Mouse (Mus musculus): ENCODE data around the gene Lrrk1. TPM values are rescaled to one million over a fixed set of nuclear protein-coding genes. Genes with fewer than 3 reads are reported as not detected.

The Lrrk1 gene
- polyA plus RNA-seq, 1 experiment from 2014 or later: 1.0 TPM

DNA sequence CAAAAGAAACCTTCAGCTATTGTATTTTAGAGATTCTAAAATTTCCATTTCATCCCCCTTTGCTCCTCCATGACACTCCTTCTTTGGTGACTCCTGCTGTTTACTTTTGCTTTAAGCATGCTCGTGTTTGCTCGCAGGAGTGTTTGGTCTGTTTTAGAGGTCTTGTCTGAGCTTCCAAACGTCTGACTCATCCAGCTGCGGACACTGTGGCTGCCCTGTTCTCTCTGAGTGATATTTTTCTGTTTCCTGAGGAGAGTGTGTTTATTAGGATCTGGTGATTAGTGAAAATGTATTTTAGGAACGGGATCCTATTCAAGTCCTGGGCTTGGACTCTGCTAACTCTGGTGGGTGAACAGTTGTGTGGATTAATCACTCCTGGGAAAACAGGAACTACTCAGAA is 48.5 kb downstream of the Lrrk1 start:
- Histone ChIP-seq H3K27ac (ENCODE audit: low read depth, low read length) (no peak overlapping the region), H3K36me3 (ENCODE audit: control insufficient read depth, insufficient read depth, low read length) (no peaks in the 10 kb centered on the region), H3K9me3 (ENCODE audit: control insufficient read depth, low read length) (no peaks in the 10 kb centered on the region), H3K4me3 (ENCODE audit: low read depth, low read length) (no peak overlapping the region), H3K4me1 (ENCODE audit: control insufficient read depth, insufficient read depth, low read length) (no peaks in the 10 kb centered on the region), H3K9ac (replicated peaks; ENCODE audit: low read depth, low read length) (no peak overlapping the region), H3K4me2 (ENCODE audit: low read depth, low read length) (no peak overlapping the region), H3K27me3 (ENCODE audit: control insufficient read depth, insufficient read depth, low read length) (no peaks in the 10 kb centered on the region)
- ATAC-seq (ENCODE audit: low read depth): no peak
- WGBS: 50% methylated on average over 5 of the region's 5 CpGs

DNA sequence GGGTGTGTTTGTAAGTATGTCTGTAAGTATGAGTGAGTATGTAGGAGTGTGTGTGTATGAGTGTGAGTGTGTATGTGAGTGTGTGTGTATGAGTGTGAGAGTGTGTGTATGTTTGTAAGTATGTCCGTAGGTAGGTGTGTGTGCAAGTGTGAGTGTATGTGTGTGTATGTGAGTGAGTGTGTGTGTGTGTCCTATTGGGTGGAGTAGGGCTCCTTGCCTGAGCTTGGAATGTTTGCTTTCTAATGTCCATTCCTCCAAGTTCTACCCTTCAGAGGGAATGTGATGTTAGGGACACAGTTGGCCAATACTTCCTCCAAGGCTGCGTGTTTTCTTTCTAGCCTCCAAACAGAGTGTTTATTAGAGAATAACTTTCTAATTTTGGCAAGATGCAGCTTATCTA is 51.2 kb downstream of the Lrrk1 start:
- ATAC-seq (ENCODE audit: low read depth): no peak
- 92% methylated on average over 2 of the region's 2 CpGs for WGBS

DNA sequence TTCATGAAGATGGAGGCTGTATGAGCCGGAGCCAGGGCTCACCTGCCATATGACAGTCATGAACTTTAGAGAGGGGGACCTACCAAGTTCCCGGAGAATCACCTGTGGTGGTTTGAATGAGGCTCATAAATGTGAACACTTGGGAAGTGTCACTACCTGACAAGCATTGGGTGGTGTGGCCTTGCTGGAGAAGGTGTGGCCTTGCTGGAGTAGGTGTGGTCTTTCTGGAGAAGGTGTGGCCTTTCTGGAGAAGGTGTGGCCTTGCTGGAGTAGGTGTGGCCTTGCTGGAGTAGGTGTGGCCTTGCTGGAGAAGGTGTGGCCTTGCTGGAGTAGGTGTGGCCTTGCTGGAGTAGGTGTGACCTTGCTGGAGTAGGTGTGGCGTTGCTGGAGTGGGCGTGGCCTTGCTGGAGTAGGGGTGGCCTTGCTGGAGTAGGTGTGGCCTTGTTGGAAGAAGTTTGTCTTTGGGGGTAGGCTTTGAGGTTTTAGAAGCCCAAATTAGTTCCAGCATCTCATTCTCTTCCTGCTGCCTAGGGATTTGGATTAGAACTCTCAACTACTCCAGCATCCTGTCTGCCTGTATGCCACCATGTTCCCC is 54.1 kb downstream of the Lrrk1 start:
- no peak for ATAC-seq (ENCODE audit: low read depth)
- WGBS: 83% methylated on average over 4 of the region's 4 CpGs
- no peaks in the 10 kb centered on the region for H3K27me3 ChIP-seq (ENCODE audit: control insufficient read depth, insufficient read depth, low read length)
- no peak overlapping the region for H3K4me2 ChIP-seq (ENCODE audit: low read depth, low read length)
- no peaks in the 10 kb centered on the region for H3K4me1 ChIP-seq (ENCODE audit: control insufficient read depth, insufficient read depth, low read length)
- H3K27ac ChIP-seq (ENCODE audit: low read depth, low read length): no peak overlapping the region
- H3K4me3 ChIP-seq (ENCODE audit: low read depth, low read length): no peak overlapping the region
- H3K9ac ChIP-seq (replicated peaks; ENCODE audit: low read depth, low read length): no peak overlapping the region
- no peaks in the 10 kb centered on the region for H3K9me3 ChIP-seq (ENCODE audit: control insufficient read depth, low read length)
- no peaks in the 10 kb centered on the region for H3K36me3 ChIP-seq (ENCODE audit: control insufficient read depth, insufficient read depth, low read length)

More for the DNA sequence above, 51.2 kb downstream of the Lrrk1 start:
- Histone ChIP-seq H3K9me3 (ENCODE audit: control insufficient read depth, low read length) (no peaks in the 10 kb centered on the region), H3K4me3 (ENCODE audit: low read depth, low read length) (no peak overlapping the region), H3K36me3 (ENCODE audit: control insufficient read depth, insufficient read depth, low read length) (no peaks in the 10 kb centered on the region), H3K4me1 (ENCODE audit: control insufficient read depth, insufficient read depth, low read length) (no peaks in the 10 kb centered on the region), H3K4me2 (ENCODE audit: low read depth, low read length) (no peak overlapping the region), H3K27me3 (ENCODE audit: control insufficient read depth, insufficient read depth, low read length) (no peaks in the 10 kb centered on the region), H3K9ac (replicated peaks; ENCODE audit: low read depth, low read length) (no peak overlapping the region), H3K27ac (ENCODE audit: low read depth, low read length) (no peak overlapping the region)

DNA sequence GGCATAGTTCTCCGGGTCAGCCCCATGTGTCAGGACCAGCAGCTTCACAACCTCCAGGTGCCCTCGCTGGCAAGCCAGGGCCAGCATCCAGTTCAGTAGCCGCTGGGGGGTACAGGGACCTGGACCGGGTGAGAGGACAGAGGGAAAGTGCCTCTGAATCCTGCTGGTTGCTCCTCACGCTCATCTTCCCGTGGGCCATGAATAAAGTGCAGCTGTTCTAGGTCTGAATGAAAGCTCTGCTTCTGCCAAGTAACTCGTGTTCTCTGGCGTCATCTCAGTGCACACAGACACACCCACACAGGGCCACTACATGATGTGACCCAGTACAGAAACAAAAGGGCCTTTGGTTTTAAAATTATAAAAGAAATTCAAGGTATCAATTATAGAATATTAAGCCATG is 55.8 kb downstream of the Lrrk1 start:
- no peak for ATAC-seq (ENCODE audit: low read depth)
- no peak overlapping the region for H3K27ac ChIP-seq (ENCODE audit: low read depth, low read length)
- 89% methylated on average over 8 of the region's 8 CpGs for WGBS
- no peaks in the 10 kb centered on the region for H3K4me1 ChIP-seq (ENCODE audit: control insufficient read depth, insufficient read depth, low read length)
- no peaks in the 10 kb centered on the region for H3K27me3 ChIP-seq (ENCODE audit: control insufficient read depth, insufficient read depth, low read length)
- no peaks in the 10 kb centered on the region for H3K36me3 ChIP-seq (ENCODE audit: control insufficient read depth, insufficient read depth, low read length)
- no peak overlapping the region for H3K9ac ChIP-seq (replicated peaks; ENCODE audit: low read depth, low read length)
- H3K4me2 ChIP-seq (ENCODE audit: low read depth, low read length): no peak overlapping the region
- H3K9me3 ChIP-seq (ENCODE audit: control insufficient read depth, low read length): no peaks in the 10 kb centered on the region
- no peak overlapping the region for H3K4me3 ChIP-seq (ENCODE audit: low read depth, low read length)

DNA sequence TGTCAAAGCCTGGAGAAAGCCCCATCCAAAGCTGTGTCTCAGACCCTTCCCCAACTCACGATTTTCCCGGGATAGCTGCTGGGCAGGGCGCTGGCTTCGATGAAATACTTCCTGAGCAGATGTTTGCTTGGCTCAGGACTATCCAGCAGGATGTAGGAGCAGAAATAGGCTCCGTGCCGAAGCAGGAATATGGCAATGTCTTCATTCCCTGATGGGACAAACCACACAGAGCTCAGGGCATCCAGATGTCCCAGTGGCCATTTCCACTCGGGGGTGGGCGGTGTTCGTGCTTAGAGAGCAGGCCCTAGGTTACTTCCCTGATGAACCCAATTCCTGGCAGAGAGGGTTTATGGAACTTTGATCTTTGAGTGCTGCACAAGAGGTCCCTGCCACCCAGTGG is 57.5 kb downstream of the Lrrk1 start:
- 88% methylated on average over 9 of the region's 9 CpGs for WGBS

DNA sequence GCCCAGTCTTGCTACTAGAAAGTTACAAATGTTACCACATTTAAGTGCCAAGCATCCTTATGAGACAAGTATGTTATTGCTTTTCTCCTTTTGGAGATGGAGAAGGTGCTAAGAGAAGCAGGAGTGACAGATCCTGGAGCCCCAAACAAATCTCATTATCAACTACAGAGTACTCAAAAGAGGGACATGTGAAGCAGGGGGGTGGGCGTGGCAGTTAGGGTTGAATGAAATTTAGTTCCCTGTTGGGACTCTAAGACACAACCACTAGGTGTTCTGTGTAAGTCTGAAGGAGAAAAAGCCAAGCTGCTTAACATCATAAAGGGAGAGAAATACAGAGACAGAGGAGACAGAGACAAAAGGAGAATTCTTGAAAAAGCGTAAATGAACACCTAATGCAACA is 60.6 kb downstream of the Lrrk1 start:
- H3K4me1 ChIP-seq (ENCODE audit: control insufficient read depth, insufficient read depth, low read length): no peaks in the 10 kb centered on the region
- H3K9me3 ChIP-seq (ENCODE audit: control insufficient read depth, low read length): no peaks in the 10 kb centered on the region
- no peak overlapping the region for H3K4me2 ChIP-seq (ENCODE audit: low read depth, low read length)
- no peak overlapping the region for H3K9ac ChIP-seq (replicated peaks; ENCODE audit: low read depth, low read length)
- no peaks in the 10 kb centered on the region for H3K36me3 ChIP-seq (ENCODE audit: control insufficient read depth, insufficient read depth, low read length)
- no peak overlapping the region for H3K27ac ChIP-seq (ENCODE audit: low read depth, low read length)
- no peak overlapping the region for H3K4me3 ChIP-seq (ENCODE audit: low read depth, low read length)
- 77% methylated on average over 2 of the region's 2 CpGs for whole genome bisulfite sequencing
- no peak for ATAC-seq (ENCODE audit: low read depth)
- no peaks in the 10 kb centered on the region for H3K27me3 ChIP-seq (ENCODE audit: control insufficient read depth, insufficient read depth, low read length)

More for the DNA sequence above, 57.5 kb downstream of the Lrrk1 start:
- no peak for ATAC-seq (ENCODE audit: low read depth)
- no peak overlapping the region for H3K27ac ChIP-seq (ENCODE audit: low read depth, low read length)
- H3K27me3 ChIP-seq (ENCODE audit: control insufficient read depth, insufficient read depth, low read length): no peaks in the 10 kb centered on the region
- no peaks in the 10 kb centered on the region for H3K9me3 ChIP-seq (ENCODE audit: control insufficient read depth, low read length)
- no peak overlapping the region for H3K4me2 ChIP-seq (ENCODE audit: low read depth, low read length)
- no peaks in the 10 kb centered on the region for H3K4me1 ChIP-seq (ENCODE audit: control insufficient read depth, insufficient read depth, low read length)
- H3K4me3 ChIP-seq (ENCODE audit: low read depth, low read length): no peak overlapping the region
- H3K36me3 ChIP-seq (ENCODE audit: control insufficient read depth, insufficient read depth, low read length): no peaks in the 10 kb centered on the region
- no peak overlapping the region for H3K9ac ChIP-seq (replicated peaks; ENCODE audit: low read depth, low read length)

DNA sequence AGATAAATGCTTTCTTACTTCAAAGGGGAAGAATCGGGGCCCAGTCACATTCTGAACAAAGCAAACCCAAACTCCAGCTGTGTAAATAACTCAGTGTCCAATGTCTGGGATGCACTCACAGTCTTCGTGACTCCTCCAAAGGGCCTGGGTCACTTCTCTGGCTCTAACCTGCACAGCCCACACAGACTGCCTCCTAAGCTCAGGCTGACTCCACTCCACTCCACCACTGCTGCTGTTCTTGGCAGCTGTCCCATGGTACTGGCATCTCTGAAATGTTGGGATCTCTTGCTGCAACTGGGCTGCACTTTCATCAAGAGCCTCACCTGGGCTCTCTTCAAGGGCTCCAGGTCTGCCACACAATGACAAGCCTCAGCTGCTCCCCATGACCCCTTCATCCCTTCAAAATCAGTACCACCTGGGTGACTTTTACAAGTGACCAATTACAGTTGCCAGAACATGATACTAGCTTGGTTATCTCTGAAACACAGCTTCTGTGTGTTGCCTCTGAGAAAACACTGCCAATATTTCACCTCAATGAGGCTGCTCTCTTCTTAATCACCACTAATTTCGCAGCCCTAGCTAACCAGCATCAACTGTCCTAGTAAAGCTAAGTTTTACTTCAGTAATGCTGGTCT is 62.6 kb downstream of the Lrrk1 start:
- H3K27ac ChIP-seq (ENCODE audit: low read depth, low read length): no peak overlapping the region

DNA sequence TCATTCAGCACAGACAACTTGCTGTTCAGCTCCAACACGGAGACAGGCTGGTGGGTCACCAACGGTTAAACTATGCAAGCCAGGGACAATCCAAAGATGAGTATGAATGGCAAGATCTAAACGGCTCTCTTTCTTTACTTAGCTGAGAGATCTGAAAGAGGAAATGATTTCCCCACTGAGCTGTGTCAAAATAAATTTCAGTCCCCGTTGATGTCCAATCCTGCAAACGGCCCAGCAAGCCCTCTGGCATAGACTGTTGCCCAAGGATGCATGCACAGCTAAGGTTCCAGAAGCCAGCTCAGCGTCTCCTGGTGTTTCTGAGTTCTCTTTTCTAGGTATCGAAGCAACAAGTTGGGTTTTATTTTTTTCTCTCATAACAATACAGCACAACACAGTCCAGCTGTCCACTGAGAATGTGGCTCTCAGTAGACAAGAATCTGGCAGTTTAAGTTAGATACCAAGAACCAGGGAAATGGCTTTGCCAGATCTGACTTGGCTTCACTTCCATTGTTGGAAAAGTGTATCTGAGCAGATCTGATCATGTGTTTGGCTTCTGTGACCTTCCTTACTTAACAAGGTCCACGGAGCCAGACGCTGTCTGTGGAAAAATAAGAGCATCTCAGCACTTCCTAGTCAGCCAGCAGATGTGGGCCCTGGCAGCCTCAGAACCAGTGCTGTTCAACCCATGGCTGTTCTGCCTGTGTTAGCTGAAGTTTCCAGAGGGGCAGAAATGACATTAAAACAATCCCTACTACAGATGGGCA is 64.7 kb downstream of the Lrrk1 start:
- H3K4me1 ChIP-seq (ENCODE audit: control insufficient read depth, insufficient read depth, low read length): no peaks in the 10 kb centered on the region
- 80% methylated on average over 9 of the region's 9 CpGs for WGBS
- no peak overlapping the region for H3K4me3 ChIP-seq (ENCODE audit: low read depth, low read length)
- no peak overlapping the region for H3K4me2 ChIP-seq (ENCODE audit: low read depth, low read length)
- H3K27ac ChIP-seq (ENCODE audit: low read depth, low read length): no peak overlapping the region
- no peak overlapping the region for H3K9ac ChIP-seq (replicated peaks; ENCODE audit: low read depth, low read length)
- no peaks in the 10 kb centered on the region for H3K27me3 ChIP-seq (ENCODE audit: control insufficient read depth, insufficient read depth, low read length)
- H3K36me3 ChIP-seq (ENCODE audit: control insufficient read depth, insufficient read depth, low read length): no peaks in the 10 kb centered on the region
- ATAC-seq (ENCODE audit: low read depth): no peak
- no peaks in the 10 kb centered on the region for H3K9me3 ChIP-seq (ENCODE audit: control insufficient read depth, low read length)

More for the DNA sequence above, 62.6 kb downstream of the Lrrk1 start:
- Histone ChIP-seq H3K9me3 (ENCODE audit: control insufficient read depth, low read length) (no peaks in the 10 kb centered on the region), H3K27me3 (ENCODE audit: control insufficient read depth, insufficient read depth, low read length) (no peaks in the 10 kb centered on the region), H3K4me2 (ENCODE audit: low read depth, low read length) (no peak overlapping the region), H3K9ac (replicated peaks; ENCODE audit: low read depth, low read length) (no peak overlapping the region), H3K4me1 (ENCODE audit: control insufficient read depth, insufficient read depth, low read length) (no peaks in the 10 kb centered on the region), H3K36me3 (ENCODE audit: control insufficient read depth, insufficient read depth, low read length) (no peaks in the 10 kb centered on the region), H3K4me3 (ENCODE audit: low read depth, low read length) (no peak overlapping the region)
- ATAC-seq (ENCODE audit: low read depth): no peak
- 67% methylated on average over 3 of the region's 3 CpGs for WGBS

DNA sequence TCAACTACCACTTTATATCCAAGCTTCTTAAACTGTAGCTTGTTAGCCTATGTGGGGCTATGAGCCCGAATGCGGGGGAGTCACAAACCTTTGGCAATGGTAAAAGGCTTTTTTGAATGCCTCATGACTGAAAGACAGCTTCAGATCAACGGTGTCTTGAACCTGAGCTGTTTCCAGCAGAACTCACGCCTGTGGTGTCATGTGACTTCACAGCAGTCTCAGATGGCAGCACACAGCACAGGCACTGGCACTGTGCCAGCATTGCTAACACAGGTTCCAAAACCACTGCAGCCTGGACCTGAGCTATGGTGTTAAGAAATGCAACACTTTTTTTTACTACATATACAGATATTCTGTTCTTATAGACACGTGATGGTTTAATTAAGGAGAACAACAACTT is 67.2 kb downstream of the Lrrk1 start:
- no peaks in the 10 kb centered on the region for H3K4me1 ChIP-seq (ENCODE audit: control insufficient read depth, insufficient read depth, low read length)
- H3K4me2 ChIP-seq (ENCODE audit: low read depth, low read length): no peak overlapping the region
- ATAC-seq (ENCODE audit: low read depth): no peak
- WGBS: 52% methylated on average over 5 of the region's 5 CpGs
- H3K27me3 ChIP-seq (ENCODE audit: control insufficient read depth, insufficient read depth, low read length): no peaks in the 10 kb centered on the region
- no peak overlapping the region for H3K9ac ChIP-seq (replicated peaks; ENCODE audit: low read depth, low read length)
- no peak overlapping the region for H3K27ac ChIP-seq (ENCODE audit: low read depth, low read length)
- H3K36me3 ChIP-seq (ENCODE audit: control insufficient read depth, insufficient read depth, low read length): no peaks in the 10 kb centered on the region
- H3K4me3 ChIP-seq (ENCODE audit: low read depth, low read length): no peak overlapping the region
- no peaks in the 10 kb centered on the region for H3K9me3 ChIP-seq (ENCODE audit: control insufficient read depth, low read length)
